Mouse (Mus musculus) intestine, embryonic 14.5 days (tissue): Measurements from ENCODE around the gene Tmem81. TPM values are rescaled to one million over a fixed set of nuclear protein-coding genes. Genes with fewer than 3 reads are reported as not detected.

Source experiments
- polyA plus RNA-seq: library from polyadenylated mRNA; unstranded; fragments of >200 nt; fragmentation: Nextera tagmentation; extraction: Ambion mirVana; gene quantifications from 2 replicates; pipeline ENCODE4 v1.2.1, GENCODE M21; 2014

Tmem81 gene
- polyA plus RNA-seq, 1 experiment from 2014 or later = 1.6 TPM

Other genes starting within 250 kb of the Tmem81 start
- gene Klhdc8a, start 207.6 kb upstream of the Tmem81 start, polyA plus RNA-seq = 0.19 and 0.22 TPM in 2 replicates
- 2.1 and 4.4 TPM in 2 replicates for gene Nuak2, start 190.1 kb upstream of the Tmem81 start, polyA plus RNA-seq
- gene Tmcc2, start 114.9 kb upstream of the Tmem81 start, polyA plus RNA-seq = 6.4 and 7.8 TPM in 2 replicates
- gene Dstyk, start 88.7 kb upstream of the Tmem81 start, polyA plus RNA-seq = 11.4 and 13.1 TPM in 2 replicates
- gene Rbbp5, start 28.9 kb upstream of the Tmem81 start, polyA plus RNA-seq = 40.3 and 44.2 TPM in 2 replicates
- gene Cntn2, start 37.0 kb downstream of the Tmem81 start, polyA plus RNA-seq = 0.32 and 1.2 TPM in 2 replicates
- 5.6 and 6.9 TPM in 2 replicates for gene Nfasc, start 235.6 kb downstream of the Tmem81 start, polyA plus RNA-seq